Mouse (Mus musculus): Measurements from ENCODE around the gene Elavl1. TPM values are rescaled to one million over a fixed set of nuclear protein-coding genes. Genes with fewer than 3 reads are reported as not detected.

Elavl1 gene
- polyA plus RNA-seq (2015; fragmentation: Nextera tagmentation; extraction: Ambion mirVana): 127 and 150 TPM in 2 replicates

DNA sequence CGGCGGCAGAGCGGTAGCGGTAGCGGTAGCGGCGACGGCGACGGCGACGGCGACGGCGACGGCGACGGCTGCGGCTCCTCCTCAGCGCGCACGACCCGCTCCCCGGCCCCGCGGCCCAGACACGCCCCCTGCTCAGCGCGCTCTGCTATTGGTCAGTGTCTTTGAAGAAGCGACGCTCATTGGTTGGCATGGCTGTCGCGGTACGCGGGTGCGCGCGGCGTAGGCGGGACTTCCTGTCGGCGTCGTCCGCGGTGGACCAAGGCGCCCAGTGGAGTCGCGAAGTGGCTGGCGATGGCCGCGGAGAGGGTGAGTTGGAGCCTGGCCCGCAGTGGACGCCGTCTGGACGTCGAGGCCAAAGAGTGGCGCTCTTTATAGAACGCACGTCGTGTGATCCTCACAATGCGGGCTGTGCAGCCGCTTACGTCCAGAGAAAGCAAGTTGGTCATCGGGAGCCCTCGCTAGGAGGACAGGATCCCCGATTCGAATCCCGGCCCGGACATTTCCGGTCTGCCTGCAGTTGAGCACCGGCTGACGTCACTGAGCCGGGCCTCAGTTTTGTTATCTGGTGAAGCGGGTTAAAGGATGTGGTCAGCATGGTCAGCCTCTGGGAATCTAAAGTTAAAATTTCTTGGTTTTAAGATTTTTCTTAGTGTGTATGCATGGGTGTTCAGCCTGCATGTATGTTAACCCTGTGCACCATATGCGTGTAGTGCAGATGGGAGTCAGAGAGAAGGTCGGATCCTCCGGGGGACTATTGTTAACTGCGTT, at the start of gene Elavl1, which contains the start of gene Ccl25:
Gene Elavl1 (minus strand): TSS at position 431 of the 768 bp plus-strand sequence.
Gene Ccl25 (plus strand): TSS at position 228 of the 768 bp plus-strand sequence.
- peak within 1 kb of the TSS; percentile 97 for H3K4me3 ChIP-seq (replicated peaks; ENCODE audit: low read length)
- under 1% methylated on average over 51 of the region's 78 CpGs for whole genome bisulfite sequencing
- ATAC-seq: peak; percentile 97
- H3K4me1 ChIP-seq (replicated peaks; ENCODE audit: control insufficient read depth, insufficient read depth, low read length): peaks cover 37% of the 10 kb centered on the region
- H3K27ac ChIP-seq (ENCODE audit: low read length): peak within 1 kb of the TSS; percentile 86
- peak within 1 kb of the TSS; percentile 97 for H3K9ac ChIP-seq (replicated peaks; ENCODE audit: low read depth, low read length)
- peaks cover 17% of the 10 kb centered on the region for H3K36me3 ChIP-seq (ENCODE audit: control insufficient read depth, insufficient read depth)
- H3K9me3 ChIP-seq (ENCODE audit: control insufficient read depth, low read length): no peaks in the 10 kb centered on the region
- H3K4me2 ChIP-seq (ENCODE audit: low read length): peak within 1 kb of the TSS; percentile 83
- H3K27me3 ChIP-seq (replicated peaks; ENCODE audit: control insufficient read depth, insufficient read depth, low read length): no peaks in the 10 kb centered on the region

DNA sequence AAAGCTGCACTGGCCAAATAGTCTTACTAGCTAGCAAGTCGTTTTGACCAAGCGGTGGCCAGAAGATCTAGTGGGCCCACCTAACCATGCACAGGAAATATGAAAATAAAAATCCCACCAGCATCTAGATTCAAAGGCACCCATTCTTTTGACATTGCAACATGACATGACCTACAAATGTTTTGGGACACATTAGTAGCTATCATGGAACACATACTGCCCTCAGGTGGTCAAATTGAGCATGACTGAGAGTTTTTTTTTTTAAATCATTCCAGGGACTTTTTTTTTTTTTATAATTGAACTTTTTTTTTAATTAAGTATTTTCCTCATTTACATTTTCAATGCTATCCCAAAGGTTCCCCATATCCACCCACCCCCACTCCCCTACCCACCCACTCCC, 47.4 kb upstream of the Elavl1 start:
- H3K9me3 ChIP-seq (ENCODE audit: control insufficient read depth, low read length): no peaks in the 10 kb centered on the region
- no peak overlapping the region for H3K4me2 ChIP-seq (ENCODE audit: low read length)
- H3K27me3 ChIP-seq (replicated peaks; ENCODE audit: control insufficient read depth, insufficient read depth, low read length): no peaks in the 10 kb centered on the region
- no peak overlapping the region for H3K9ac ChIP-seq (replicated peaks; ENCODE audit: low read depth, low read length)
- H3K27ac ChIP-seq (ENCODE audit: low read length): no peak overlapping the region
- H3K4me3 ChIP-seq (replicated peaks; ENCODE audit: low read length): no peak overlapping the region
- H3K36me3 ChIP-seq (ENCODE audit: control insufficient read depth, insufficient read depth): no peaks in the 10 kb centered on the region
- WGBS: 84% methylated on average over 2 of the region's 2 CpGs
- ATAC-seq: no peak
- H3K4me1 ChIP-seq (replicated peaks; ENCODE audit: control insufficient read depth, insufficient read depth, low read length): peaks cover 5% of the 10 kb centered on the region

DNA sequence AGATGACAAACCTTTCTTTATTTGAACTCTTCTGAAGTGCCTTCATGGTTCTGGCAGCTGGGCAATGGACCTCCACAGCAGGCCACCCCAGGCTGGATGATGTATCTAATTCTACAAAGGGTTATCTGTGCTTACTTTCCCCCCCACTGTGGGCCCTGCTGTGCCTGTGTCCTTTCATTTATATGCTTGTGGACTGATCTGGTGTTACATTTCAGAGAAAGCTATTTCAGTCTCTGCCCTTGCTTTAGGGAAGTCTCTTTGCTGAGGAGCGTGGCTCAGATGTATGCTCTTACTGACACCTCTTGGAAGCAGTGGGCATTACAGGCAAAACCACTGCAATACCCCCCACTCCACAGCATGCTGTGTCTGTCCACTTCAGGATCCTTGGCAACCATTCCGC, 44.9 kb upstream of the Elavl1 start:
- 39% methylated on average over 2 of the region's 2 CpGs for WGBS

DNA sequence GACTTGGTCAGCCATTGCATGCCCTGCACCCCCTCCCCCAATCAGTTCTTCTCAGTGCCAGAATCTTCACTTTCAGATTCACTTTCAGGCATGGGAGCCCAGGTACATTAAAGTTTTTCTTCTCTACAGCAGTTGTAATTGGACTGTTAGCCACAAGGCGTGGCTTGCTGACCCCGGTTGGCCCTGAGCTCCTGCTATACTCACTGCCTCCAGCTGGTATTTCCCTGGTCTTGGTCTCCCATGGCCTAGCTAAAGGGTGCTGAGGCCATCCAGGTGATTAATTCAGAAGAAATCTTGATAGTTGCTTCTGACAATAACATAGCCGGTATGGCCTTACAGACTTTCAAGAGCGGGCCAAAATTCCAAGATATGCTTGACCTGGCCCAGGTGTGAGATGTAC, 43.3 kb upstream of the Elavl1 start:
- Histone ChIP-seq H3K4me3 (replicated peaks; ENCODE audit: low read length) (no peak overlapping the region), H3K27ac (ENCODE audit: low read length) (no peak overlapping the region), H3K4me2 (ENCODE audit: low read length) (no peak overlapping the region), H3K4me1 (replicated peaks; ENCODE audit: control insufficient read depth, insufficient read depth, low read length) (peaks cover 5% of the 10 kb centered on the region), H3K9me3 (ENCODE audit: control insufficient read depth, low read length) (no peaks in the 10 kb centered on the region), H3K36me3 (ENCODE audit: control insufficient read depth, insufficient read depth) (no peaks in the 10 kb centered on the region), H3K9ac (replicated peaks; ENCODE audit: low read depth, low read length) (no peak overlapping the region), H3K27me3 (replicated peaks; ENCODE audit: control insufficient read depth, insufficient read depth, low read length) (no peaks in the 10 kb centered on the region)
- no peak for ATAC-seq
- 91% methylated on average over 4 of the region's 4 CpGs for WGBS

More for the DNA sequence above, 44.9 kb upstream of the Elavl1 start:
- H3K4me3 ChIP-seq (replicated peaks; ENCODE audit: low read length): no peak overlapping the region
- H3K9ac ChIP-seq (replicated peaks; ENCODE audit: low read depth, low read length): no peak overlapping the region
- H3K4me2 ChIP-seq (ENCODE audit: low read length): no peak overlapping the region
- peak; percentile 29; the same call in 1 of the 2 replicates for ATAC-seq
- no peaks in the 10 kb centered on the region for H3K27me3 ChIP-seq (replicated peaks; ENCODE audit: control insufficient read depth, insufficient read depth, low read length)
- no peak overlapping the region for H3K27ac ChIP-seq (ENCODE audit: low read length)
- peaks cover 5% of the 10 kb centered on the region for H3K4me1 ChIP-seq (replicated peaks; ENCODE audit: control insufficient read depth, insufficient read depth, low read length)
- no peaks in the 10 kb centered on the region for H3K36me3 ChIP-seq (ENCODE audit: control insufficient read depth, insufficient read depth)
- H3K9me3 ChIP-seq (ENCODE audit: control insufficient read depth, low read length): no peaks in the 10 kb centered on the region

DNA sequence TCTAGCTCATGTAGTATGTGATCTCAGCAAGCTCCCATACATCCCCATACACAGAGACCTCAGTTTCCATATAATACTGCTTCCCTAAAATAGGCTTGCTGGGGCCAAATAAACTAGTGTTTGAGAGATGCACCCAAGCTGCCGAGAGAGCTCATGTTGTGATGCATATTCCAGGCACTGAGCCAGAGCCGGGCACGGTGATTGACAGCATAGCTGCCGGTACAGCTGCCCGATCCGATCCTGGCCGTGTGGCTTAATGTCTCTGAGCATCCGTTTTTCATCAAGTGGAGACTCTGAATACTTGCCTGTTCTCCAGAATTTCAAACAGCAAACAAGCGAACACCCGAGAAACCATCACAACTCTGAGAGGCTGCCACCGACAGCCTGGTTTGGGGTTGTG, 42.6 kb upstream of the Elavl1 start:
- Histone ChIP-seq H3K27ac (ENCODE audit: low read length) (no peak overlapping the region), H3K4me3 (replicated peaks; ENCODE audit: low read length) (no peak overlapping the region), H3K27me3 (replicated peaks; ENCODE audit: control insufficient read depth, insufficient read depth, low read length) (no peaks in the 10 kb centered on the region), H3K9me3 (ENCODE audit: control insufficient read depth, low read length) (no peaks in the 10 kb centered on the region), H3K4me1 (replicated peaks; ENCODE audit: control insufficient read depth, insufficient read depth, low read length) (peaks cover 5% of the 10 kb centered on the region), H3K36me3 (ENCODE audit: control insufficient read depth, insufficient read depth) (no peaks in the 10 kb centered on the region), H3K4me2 (ENCODE audit: low read length) (no peak overlapping the region), H3K9ac (replicated peaks; ENCODE audit: low read depth, low read length) (no peak overlapping the region)
- peak; percentile 89 for ATAC-seq
- 38% methylated on average over 11 of the region's 11 CpGs for WGBS

DNA sequence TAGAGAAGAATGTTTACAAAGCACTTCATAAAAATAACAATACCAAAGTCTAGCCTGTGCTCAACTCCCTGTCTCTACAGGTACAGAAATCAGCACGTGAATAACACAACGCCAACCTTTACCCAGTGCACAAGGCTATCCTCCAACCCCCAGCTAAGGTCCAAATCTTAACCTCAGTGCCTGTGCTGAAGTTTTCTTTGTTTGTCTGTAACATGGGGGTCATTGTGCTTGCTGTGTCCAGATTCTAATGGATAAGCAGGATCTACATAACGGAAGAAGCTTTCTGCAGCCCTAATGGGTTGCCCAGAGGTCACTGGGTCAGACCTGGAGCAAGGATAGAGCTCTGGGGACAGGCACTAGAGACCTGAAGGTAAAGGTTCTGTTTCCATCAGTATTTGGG, 41.0 kb upstream of the Elavl1 start:
- Histone ChIP-seq H3K4me1 (replicated peaks; ENCODE audit: control insufficient read depth, insufficient read depth, low read length) (peaks cover 5% of the 10 kb centered on the region), H3K27ac (ENCODE audit: low read length) (no peak overlapping the region), H3K36me3 (ENCODE audit: control insufficient read depth, insufficient read depth) (no peaks in the 10 kb centered on the region), H3K27me3 (replicated peaks; ENCODE audit: control insufficient read depth, insufficient read depth, low read length) (no peaks in the 10 kb centered on the region), H3K4me3 (replicated peaks; ENCODE audit: low read length) (no peak overlapping the region), H3K4me2 (ENCODE audit: low read length) (no peak overlapping the region), H3K9ac (replicated peaks; ENCODE audit: low read depth, low read length) (no peak overlapping the region), H3K9me3 (ENCODE audit: control insufficient read depth, low read length) (no peaks in the 10 kb centered on the region)
- WGBS: 88% methylated on average over 3 of the region's 3 CpGs
- ATAC-seq: no peak

DNA sequence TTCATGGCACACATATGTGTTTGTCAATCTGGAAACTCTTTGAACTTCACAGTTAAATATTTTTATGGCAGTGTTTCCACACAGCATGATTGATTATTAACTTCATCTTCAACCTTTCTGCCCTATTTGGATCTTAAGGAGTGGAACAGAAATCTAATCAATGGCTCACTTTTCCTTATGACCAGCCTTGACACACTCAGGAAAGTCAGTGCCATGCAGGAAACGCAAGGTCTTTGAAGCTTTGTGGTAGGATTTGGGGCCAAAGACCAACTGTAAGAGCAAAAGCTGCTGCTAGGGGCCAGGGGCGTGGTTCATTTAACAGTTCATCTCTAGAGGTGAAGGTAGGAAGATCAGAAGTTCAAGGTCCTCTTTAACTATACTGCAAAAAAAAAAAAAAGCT, 35.7 kb upstream of the Elavl1 start:
- Histone ChIP-seq H3K9me3 (ENCODE audit: control insufficient read depth, low read length) (no peaks in the 10 kb centered on the region), H3K4me1 (replicated peaks; ENCODE audit: control insufficient read depth, insufficient read depth, low read length) (peaks cover 3% of the 10 kb centered on the region; the same call in 1 of the 2 replicates), H3K27ac (ENCODE audit: low read length) (no peak overlapping the region), H3K36me3 (ENCODE audit: control insufficient read depth, insufficient read depth) (no peaks in the 10 kb centered on the region), H3K27me3 (replicated peaks; ENCODE audit: control insufficient read depth, insufficient read depth, low read length) (no peaks in the 10 kb centered on the region), H3K9ac (replicated peaks; ENCODE audit: low read depth, low read length) (no peak overlapping the region), H3K4me2 (ENCODE audit: low read length) (no peak overlapping the region), H3K4me3 (replicated peaks; ENCODE audit: low read length) (no peak overlapping the region)
- WGBS: 75% methylated on average over 2 of the region's 2 CpGs
- ATAC-seq: no peak

DNA sequence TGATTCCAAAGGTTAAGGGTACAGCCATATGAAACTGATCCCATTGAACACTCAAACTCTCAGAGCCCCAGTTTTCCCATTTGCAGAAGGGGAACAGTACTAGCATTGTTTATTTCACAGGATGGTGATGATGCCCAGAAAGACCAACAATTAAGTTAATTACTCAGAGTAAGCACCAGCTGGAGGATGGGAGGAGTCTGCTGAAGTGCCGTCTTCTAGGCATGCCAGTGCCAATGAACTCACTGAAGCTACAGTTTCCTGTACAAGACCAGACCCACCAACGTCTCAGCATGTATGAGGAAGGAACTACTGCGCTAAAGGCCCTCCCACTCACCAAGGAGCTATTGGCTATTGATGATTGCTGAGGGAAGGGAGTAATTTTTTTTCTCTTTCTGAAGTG, 34.1 kb upstream of the Elavl1 start:
- no peaks in the 10 kb centered on the region for H3K27me3 ChIP-seq (replicated peaks; ENCODE audit: control insufficient read depth, insufficient read depth, low read length)
- H3K9me3 ChIP-seq (ENCODE audit: control insufficient read depth, low read length): no peaks in the 10 kb centered on the region
- H3K4me2 ChIP-seq (ENCODE audit: low read length): no peak overlapping the region
- no peak overlapping the region for H3K4me3 ChIP-seq (replicated peaks; ENCODE audit: low read length)
- H3K9ac ChIP-seq (replicated peaks; ENCODE audit: low read depth, low read length): no peak overlapping the region
- H3K4me1 ChIP-seq (replicated peaks; ENCODE audit: control insufficient read depth, insufficient read depth, low read length): peaks cover 3% of the 10 kb centered on the region; the same call in 1 of the 2 replicates
- WGBS: 35% methylated on average over 3 of the region's 3 CpGs
- no peak overlapping the region for H3K27ac ChIP-seq (ENCODE audit: low read length)
- peak; percentile 71 for ATAC-seq
- no peaks in the 10 kb centered on the region for H3K36me3 ChIP-seq (ENCODE audit: control insufficient read depth, insufficient read depth)

DNA sequence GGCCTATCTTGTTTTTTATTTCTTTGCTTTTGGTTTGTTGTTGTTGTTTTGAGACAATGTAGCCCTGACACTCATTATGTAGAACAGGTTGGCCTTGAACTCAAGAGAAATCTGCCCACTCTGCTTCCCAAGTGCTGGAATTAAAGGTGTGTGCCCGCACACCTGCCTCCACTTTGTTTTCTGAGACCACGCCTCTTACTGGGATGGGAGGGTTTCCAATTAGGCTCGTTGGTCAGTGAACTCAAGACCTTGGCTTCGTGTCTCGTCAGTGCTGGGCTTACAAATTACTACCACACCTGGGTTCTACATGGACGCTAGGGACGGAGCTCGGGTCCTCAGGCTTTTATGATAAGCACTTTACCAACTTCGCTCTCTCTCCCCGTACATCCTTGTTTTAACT, 30.2 kb upstream of the Elavl1 start:
- no peak for ATAC-seq

More for the DNA sequence above, 30.2 kb upstream of the Elavl1 start:
- Histone ChIP-seq H3K4me2 (ENCODE audit: low read length) (no peak overlapping the region), H3K27me3 (replicated peaks; ENCODE audit: control insufficient read depth, insufficient read depth, low read length) (no peaks in the 10 kb centered on the region), H3K9ac (replicated peaks; ENCODE audit: low read depth, low read length) (no peak overlapping the region), H3K36me3 (ENCODE audit: control insufficient read depth, insufficient read depth) (no peaks in the 10 kb centered on the region), H3K4me3 (replicated peaks; ENCODE audit: low read length) (no peak overlapping the region), H3K27ac (ENCODE audit: low read length) (no peak overlapping the region), H3K9me3 (ENCODE audit: control insufficient read depth, low read length) (no peaks in the 10 kb centered on the region), H3K4me1 (replicated peaks; ENCODE audit: control insufficient read depth, insufficient read depth, low read length) (peaks cover 3% of the 10 kb centered on the region; the same call in 1 of the 2 replicates)
- 92% methylated on average over 10 of the region's 10 CpGs for WGBS

All from forebrain, embryonic 16.5 days (tissue).